Mouse (Mus musculus) forebrain, embryonic 16.5 days (tissue): ENCODE data around the gene Nasp. TPM values are rescaled to one million over a fixed set of nuclear protein-coding genes. Genes with fewer than 3 reads are reported as not detected.

Experiments used
- ATAC-seq: fragments of 200-750 bp; cut with Nextera tagmentation; 2 replicates; pipeline ENCODE4 v1.8.0; 2017; ENCODE audit warnings: mild to moderate bottlenecking, moderate library complexity
- H3K27ac ChIP-seq: fragments of 300-500 bp; sonication (generic); 2 replicates; pipeline ENCODE4 v1.5.1; 2014; ENCODE audit warnings: low read length, control low read depth
- H3K27me3 ChIP-seq: fragments of 300-500 bp; sonication (generic); replicated peaks from 2 replicates; pipeline ENCODE4 v1.6.1; 2014; ENCODE audit warnings: low read length; ENCODE audit not compliant: control insufficient read depth, insufficient read depth
- H3K36me3 ChIP-seq: fragments of 300-500 bp; sonication (generic); 2 replicates; pipeline ENCODE4 v1.6.1; 2014; ENCODE audit not compliant: control insufficient read depth, insufficient read depth
- H3K4me1 ChIP-seq: fragments of 300-500 bp; sonication (generic); replicated peaks from 2 replicates; pipeline ENCODE4 v1.6.1; 2014; ENCODE audit warnings: low read length; ENCODE audit not compliant: control insufficient read depth, insufficient read depth
- H3K4me2 ChIP-seq: fragments of 300-500 bp; sonication (generic); 2 replicates; pipeline ENCODE4 v1.6.1; 2014; ENCODE audit warnings: mild to moderate bottlenecking, low read length, control low read depth
- H3K4me3 ChIP-seq: fragments of 300-500 bp; sonication (generic); replicated peaks from 2 replicates; pipeline ENCODE4 v1.5.1; 2014; ENCODE audit warnings: mild to moderate bottlenecking, low read length, control low read depth
- H3K9ac ChIP-seq: fragments of 300-500 bp; sonication (generic); replicated peaks from 2 replicates; pipeline ENCODE4 v1.6.1; 2014; ENCODE audit warnings: low read depth, low read length, control low read depth
- H3K9me3 ChIP-seq: fragments of 300-500 bp; sonication (generic); 2 replicates; pipeline ENCODE4 v1.6.1; 2016; ENCODE audit warnings: low read length; ENCODE audit not compliant: control insufficient read depth
- WGBS: fragments of 180-500 bp; shearing (Covaris S2); extraction: QIAGEN DNeasy Blood & Tissue Kit; methylation state at CpG from one replicate; pipeline ENCODE4 v1.1.7; 2014; 5-methylcytosine and 5-hydroxymethylcytosine counted together
- polyA plus RNA-seq: library from polyadenylated mRNA; unstranded; fragments of >200 nt; fragmentation: Nextera tagmentation; extraction: Ambion mirVana; gene quantifications from 2 replicates; pipeline ENCODE4 v1.2.1, GENCODE M21; 2015

Gene Nasp
- polyA plus RNA-seq, 1 experiment from 2014 or later: 127 TPM

DNA sequence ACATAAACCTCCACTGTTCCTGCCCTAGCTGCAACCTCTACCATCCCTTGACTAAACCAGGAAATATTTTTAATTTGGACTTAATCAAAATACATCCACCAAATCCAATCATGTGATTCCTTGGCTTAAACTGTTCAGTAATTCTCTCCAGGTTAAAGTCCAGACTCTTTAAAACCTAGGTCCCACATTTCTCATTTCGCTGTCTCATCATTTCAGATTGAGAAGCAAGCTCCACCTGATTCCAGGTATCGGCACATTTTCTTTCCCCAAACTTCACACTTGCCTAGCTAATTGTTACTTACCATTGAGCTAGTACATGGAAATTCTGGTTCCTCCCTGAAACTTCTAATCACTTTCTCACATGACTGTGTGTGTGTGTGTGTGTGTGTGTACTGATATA is 21.7 kb upstream of the Nasp start:
- peak overlapping the region; percentile 87 for H3K4me2 ChIP-seq
- 99% methylated on average over 2 of the region's 2 CpGs for WGBS

DNA sequence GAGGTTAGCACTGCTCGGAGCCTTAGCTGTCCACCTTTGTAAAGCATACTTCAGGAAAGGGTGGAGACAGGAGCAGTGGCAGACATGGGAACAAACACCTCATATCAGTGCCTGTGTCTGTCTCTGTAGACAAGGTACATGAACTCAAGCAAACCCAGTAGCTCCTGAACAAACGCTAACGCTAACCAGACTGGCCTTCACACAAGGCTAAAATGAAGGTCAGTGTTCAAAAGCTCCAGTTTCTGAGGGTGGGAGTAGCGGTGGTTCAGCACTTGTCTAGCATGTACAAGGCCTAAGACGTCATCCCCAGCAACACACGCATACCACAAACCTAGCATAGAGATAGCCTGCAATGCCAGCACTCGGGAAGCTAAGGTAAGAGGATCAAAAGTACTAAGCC is 17.9 kb upstream of the Nasp start:
- Histone ChIP-seq H3K36me3 (peaks cover 10% of the 10 kb centered on the region), H3K27me3 (no peaks in the 10 kb centered on the region)

More for the DNA sequence above, 21.7 kb upstream of the Nasp start:
- no peak for ATAC-seq
- Histone ChIP-seq H3K27ac (no peak overlapping the region), H3K36me3 (no peaks in the 10 kb centered on the region; the same call in 1 of the 2 replicates), H3K4me3 (no peak overlapping the region), H3K9me3 (no peaks in the 10 kb centered on the region), H3K4me1 (peaks cover 38% of the 10 kb centered on the region), H3K9ac (no peak overlapping the region), H3K27me3 (no peaks in the 10 kb centered on the region)

DNA sequence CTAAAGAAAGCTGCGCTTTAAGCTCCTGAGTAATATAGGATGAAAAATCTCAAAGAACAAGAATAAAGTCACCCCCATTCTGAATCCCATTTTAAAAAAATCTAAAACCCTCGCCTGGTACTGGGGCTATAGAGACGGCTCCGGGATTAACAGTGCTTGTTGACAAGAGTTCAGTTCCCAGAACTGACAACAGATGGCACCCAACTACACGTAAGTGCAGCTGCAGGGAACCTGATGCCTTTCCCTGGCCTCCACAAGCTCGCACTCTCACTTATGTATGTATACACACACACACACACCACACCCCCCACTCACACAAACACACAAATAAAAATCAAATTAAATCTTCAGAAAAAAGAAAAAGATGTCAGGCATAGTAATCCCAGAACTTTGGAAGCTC is 16.6 kb upstream of the Nasp start:
- Histone ChIP-seq H3K4me2 (no peak overlapping the region), H3K4me1 (peaks cover 24% of the 10 kb centered on the region), H3K9ac (no peak overlapping the region), H3K27ac (no peak overlapping the region), H3K36me3 (peaks cover 19% of the 10 kb centered on the region), H3K4me3 (no peak overlapping the region), H3K27me3 (no peaks in the 10 kb centered on the region), H3K9me3 (no peaks in the 10 kb centered on the region)
- no peak for ATAC-seq
- WGBS: 51% methylated on average over 6 of the region's 6 CpGs

More for the DNA sequence above, 17.9 kb upstream of the Nasp start:
- no peaks in the 10 kb centered on the region for H3K9me3 ChIP-seq
- WGBS: 91% methylated on average over 7 of the region's 7 CpGs
- no peak overlapping the region for H3K4me2 ChIP-seq
- no peak for ATAC-seq
- no peak overlapping the region for H3K27ac ChIP-seq
- peaks cover 35% of the 10 kb centered on the region for H3K4me1 ChIP-seq
- H3K9ac ChIP-seq: no peak overlapping the region
- no peak overlapping the region for H3K4me3 ChIP-seq

DNA sequence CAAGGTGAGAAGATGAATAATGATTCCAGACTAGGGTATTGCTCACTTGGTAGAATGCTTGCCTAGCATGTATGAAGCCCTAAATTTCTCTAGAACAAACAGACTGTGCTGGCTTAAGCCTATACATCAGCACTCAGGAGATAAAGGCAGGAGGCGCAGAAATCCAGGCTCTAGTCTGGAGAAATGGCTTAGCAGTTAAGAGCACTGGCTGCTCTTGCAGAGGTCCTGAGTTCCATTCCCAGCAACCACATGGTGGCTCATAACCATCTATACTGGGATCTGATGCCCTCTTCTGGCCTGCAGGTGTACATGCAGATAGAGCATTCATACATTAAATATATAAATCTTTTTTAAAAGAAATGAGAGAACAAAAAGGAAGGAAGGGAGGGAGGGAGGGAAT is 14.3 kb upstream of the Nasp start:
- peaks cover 6% of the 10 kb centered on the region for H3K4me1 ChIP-seq
- 100% methylated on average over 1 of the region's 1 CpGs for WGBS
- no peaks in the 10 kb centered on the region for H3K27me3 ChIP-seq
- H3K4me3 ChIP-seq: no peak overlapping the region
- H3K9me3 ChIP-seq: no peaks in the 10 kb centered on the region
- no peak overlapping the region for H3K4me2 ChIP-seq
- H3K9ac ChIP-seq: no peak overlapping the region
- H3K27ac ChIP-seq: no peak overlapping the region
- no peak for ATAC-seq
- H3K36me3 ChIP-seq: peaks cover 30% of the 10 kb centered on the region

DNA sequence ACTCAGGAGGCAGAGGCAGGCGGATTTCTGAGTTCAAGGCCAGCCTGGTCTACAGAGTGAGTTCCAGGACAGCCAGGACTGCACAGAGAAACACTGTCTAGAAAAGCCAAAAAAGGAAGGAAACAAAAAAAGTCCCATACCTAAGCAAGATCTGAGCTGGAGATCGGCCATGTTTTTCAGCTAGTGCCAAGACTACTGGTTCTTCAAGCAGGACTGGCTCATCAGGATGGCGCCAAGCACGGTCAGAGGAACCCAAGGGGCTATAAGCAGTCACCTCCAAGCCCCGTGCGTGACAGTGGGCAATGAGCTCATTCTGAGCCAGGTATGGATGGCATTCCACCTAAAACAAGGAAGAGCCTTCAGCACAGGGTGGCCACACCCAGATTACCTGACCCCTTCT is 11.1 kb upstream of the Nasp start:
- 95% methylated on average over 6 of the region's 6 CpGs for WGBS
- no peaks in the 10 kb centered on the region for H3K9me3 ChIP-seq
- no peak overlapping the region for H3K4me2 ChIP-seq
- no peak overlapping the region for H3K9ac ChIP-seq
- peaks cover 45% of the 10 kb centered on the region for H3K36me3 ChIP-seq
- no peaks in the 10 kb centered on the region for H3K27me3 ChIP-seq
- H3K4me1 ChIP-seq: no peaks in the 10 kb centered on the region
- ATAC-seq: no peak
- no peak overlapping the region for H3K27ac ChIP-seq
- no peak overlapping the region for H3K4me3 ChIP-seq

DNA sequence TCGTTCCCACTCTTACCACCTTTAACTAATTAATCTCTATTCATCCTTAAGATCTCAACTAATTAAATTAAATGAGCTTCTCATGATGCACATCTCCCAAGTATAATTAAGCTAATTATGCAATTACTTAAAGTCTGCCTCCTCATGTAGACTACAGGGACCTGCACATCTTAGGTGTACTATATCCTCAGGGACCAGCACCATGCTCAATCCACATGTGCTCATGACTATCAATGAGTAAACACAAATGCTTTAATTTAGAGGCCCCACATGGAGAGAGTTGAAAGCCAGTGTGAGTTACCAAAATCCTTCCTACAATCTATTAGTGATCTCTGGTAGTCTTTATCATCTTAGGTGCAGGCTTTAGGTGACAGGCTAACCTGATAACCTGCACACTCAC is 7.5 kb upstream of the Nasp start:
- peaks cover 32% of the 10 kb centered on the region for H3K36me3 ChIP-seq
- no peak overlapping the region for H3K4me2 ChIP-seq
- no peaks in the 10 kb centered on the region for H3K27me3 ChIP-seq
- no peak overlapping the region for H3K9ac ChIP-seq
- H3K27ac ChIP-seq: no peak overlapping the region
- H3K4me3 ChIP-seq: no peak overlapping the region
- WGBS: 43% methylated on average over 1 of the region's 1 CpGs
- H3K4me1 ChIP-seq: no peaks in the 10 kb centered on the region
- no peak for ATAC-seq
- no peaks in the 10 kb centered on the region for H3K9me3 ChIP-seq

DNA sequence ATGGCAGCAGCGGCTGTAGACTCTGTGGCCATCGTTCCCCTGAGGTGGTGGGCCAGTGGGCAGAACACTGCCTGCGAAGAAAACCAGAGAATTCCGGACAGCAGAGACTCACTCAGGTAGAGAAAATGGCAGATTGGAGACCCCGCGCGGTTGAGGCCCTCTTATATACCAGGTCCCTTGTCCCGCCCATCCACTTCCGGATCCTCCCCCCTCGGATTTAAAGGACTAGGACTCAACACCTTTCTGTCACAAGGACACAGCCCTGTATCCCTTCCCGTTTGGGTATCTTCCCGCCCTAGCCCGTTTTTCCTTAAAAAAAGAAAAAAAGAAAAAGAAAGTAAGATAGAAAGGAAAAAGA is 403 bp downstream of the Nasp start:
- Histone ChIP-seq H3K9me3 (no peaks in the 10 kb centered on the region), H3K36me3 (no peaks in the 10 kb centered on the region), H3K27ac (peak overlapping the region; percentile 96), H3K4me3 (peak overlapping the region; percentile 92), H3K27me3 (no peaks in the 10 kb centered on the region), H3K9ac (peak overlapping the region; percentile 76), H3K4me2 (peak overlapping the region; percentile 56), H3K4me1 (peaks cover 16% of the 10 kb centered on the region)
- peak; percentile 93 for ATAC-seq
- WGBS: under 1% methylated on average over 13 of the region's 13 CpGs

DNA sequence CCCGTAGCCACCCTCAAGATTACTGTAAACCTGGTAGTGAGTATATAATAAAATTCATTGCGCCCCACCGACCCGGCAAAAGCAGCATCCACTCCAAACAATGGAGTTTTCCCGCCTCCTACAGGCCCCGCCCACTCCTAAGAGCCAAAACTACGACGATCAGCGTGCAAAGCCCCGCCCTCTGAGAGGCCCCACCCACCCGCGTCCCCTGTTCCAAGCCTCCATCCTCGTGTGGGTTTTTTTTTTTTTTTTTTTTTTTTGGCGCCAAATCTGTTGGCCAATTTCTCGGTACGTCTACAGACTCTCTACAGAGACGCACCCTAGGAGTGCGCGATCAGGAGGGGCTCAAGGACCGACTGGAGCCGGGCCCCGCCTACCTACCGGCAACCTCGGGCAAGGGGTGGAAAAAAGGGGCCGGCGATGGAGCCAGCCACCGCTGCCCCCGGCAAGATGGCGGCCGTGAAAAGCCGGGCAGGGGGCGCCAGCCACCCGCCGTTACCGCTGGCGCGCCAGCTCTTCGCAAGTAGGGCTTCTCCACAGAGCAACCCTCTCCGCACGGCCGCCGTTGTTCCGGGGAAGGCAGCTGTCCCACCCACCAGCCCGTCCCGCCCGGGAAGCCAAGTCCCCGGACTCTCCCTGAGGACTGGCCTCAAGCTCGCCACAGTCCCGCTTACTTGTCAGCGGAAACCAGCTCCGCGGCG is 933 bp downstream of the Nasp start:
- peak; percentile 78 for ATAC-seq
- under 1% methylated on average over 50 of the region's 53 CpGs for WGBS

DNA sequence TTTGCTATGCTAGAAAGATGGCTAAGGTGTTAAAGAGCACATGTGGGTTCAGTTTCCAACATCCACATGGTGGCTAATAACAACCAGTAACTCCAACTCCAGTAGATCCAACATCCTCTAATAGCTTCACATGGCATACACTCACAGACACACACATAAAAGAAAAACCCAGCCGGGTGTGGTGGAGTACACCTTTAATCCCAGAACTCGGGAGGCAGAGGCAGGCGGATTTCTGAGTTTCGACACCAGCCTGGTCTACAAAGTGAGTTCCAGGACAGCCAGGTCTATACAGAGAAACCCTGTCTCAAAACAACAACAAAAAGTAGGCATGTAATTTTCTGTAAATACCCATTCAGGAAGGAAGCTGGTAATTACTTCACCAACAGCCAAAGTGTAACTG is 2.9 kb downstream of the Nasp start:
- no peaks in the 10 kb centered on the region for H3K27me3 ChIP-seq
- no peak overlapping the region for H3K4me3 ChIP-seq
- H3K36me3 ChIP-seq: 0 out of 2 replicates have a peak, but pooled peaks cover 2% of the 10 kb centered on the region
- ATAC-seq: no peak
- no peak overlapping the region for H3K27ac ChIP-seq
- H3K4me1 ChIP-seq: peaks cover 16% of the 10 kb centered on the region
- H3K4me2 ChIP-seq: no peak overlapping the region
- 94% methylated on average over 4 of the region's 4 CpGs for WGBS
- H3K9me3 ChIP-seq: no peaks in the 10 kb centered on the region
- no peak overlapping the region for H3K9ac ChIP-seq

More for the DNA sequence above, 933 bp downstream of the Nasp start:
- Histone ChIP-seq H3K27me3 (no peaks in the 10 kb centered on the region), H3K9ac (peak overlapping the region; percentile 76), H3K4me1 (peaks cover 16% of the 10 kb centered on the region), H3K9me3 (no peaks in the 10 kb centered on the region), H3K4me2 (peak overlapping the region; percentile 77), H3K27ac (peak overlapping the region; percentile 96), H3K4me3 (peak overlapping the region; percentile 92), H3K36me3 (no peaks in the 10 kb centered on the region)

DNA sequence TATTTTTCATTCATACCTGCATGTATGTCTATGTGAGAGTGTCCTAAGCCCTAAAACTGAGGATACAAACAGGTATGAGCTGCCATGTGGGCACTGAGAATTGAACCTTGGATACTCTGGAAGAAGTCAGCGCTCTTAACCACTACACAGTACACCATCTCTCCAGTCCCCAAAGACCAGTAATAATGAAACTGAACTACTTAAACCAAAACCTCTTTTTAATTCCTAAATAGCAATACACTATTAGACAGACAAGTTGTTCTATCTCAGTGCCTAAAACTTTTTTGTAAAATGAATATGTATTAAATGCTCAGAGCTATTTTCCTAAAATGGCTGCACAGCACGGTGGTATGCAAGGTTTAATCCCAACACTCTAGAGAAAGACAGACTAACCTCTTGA is 12.5 kb downstream of the Nasp start:
- no peak overlapping the region for H3K4me3 ChIP-seq
- no peaks in the 10 kb centered on the region for H3K27me3 ChIP-seq
- no peaks in the 10 kb centered on the region for H3K9me3 ChIP-seq
- H3K27ac ChIP-seq: no peak overlapping the region
- no peaks in the 10 kb centered on the region for H3K4me1 ChIP-seq
- no peak for ATAC-seq
- no peak overlapping the region for H3K9ac ChIP-seq
- peaks cover 38% of the 10 kb centered on the region for H3K36me3 ChIP-seq
- 100% methylated on average over 2 of the region's 2 CpGs for whole genome bisulfite sequencing
- no peak overlapping the region for H3K4me2 ChIP-seq
